Mouse (Mus musculus): ENCODE results near the gene Pld1.
A peak's percentile ranks its signal among the peaks of the same experiment; 100 is the strongest.

The Pld1 gene

GRCm38 (mm10) chr3:28060713-28061112 lies 122.2 kb downstream of the Pld1 start:
- no peak for DNase-seq

DNA sequence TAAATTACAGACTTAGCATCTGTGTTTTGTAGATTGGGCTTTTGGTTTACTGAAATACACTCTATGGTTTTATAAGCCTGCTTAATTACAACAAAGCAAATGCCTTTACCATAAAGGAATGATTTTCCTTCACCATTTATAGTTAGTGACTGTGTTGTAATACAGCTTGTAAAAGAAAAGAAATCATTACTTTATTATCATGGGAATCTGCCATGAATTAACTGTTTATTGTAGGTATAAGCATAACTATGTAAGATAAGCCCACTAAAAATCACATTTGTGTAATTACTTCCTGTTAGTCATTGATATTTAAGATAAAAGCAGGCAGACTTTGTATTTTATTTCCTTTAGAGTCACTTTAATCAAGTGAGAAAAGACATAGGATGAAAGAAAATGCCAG lies 122.7 kb downstream of the Pld1 start:
- no peak for DNase-seq

- no peak for DNase-seq
These were observed 140.7 kb downstream of the Pld1 start for GRCm38 (mm10) chr3:28079211-28079610.

- DNase-seq = no peak
These were observed 141.6 kb downstream of the Pld1 start for GRCm38 (mm10) chr3:28080116-28080515.

- no peak for DNase-seq
These were observed 142.5 kb downstream of the Pld1 start for GRCm38 (mm10) chr3:28081012-28081411.

- no peak for DNase-seq
These were observed 144.7 kb downstream of the Pld1 start for GRCm38 (mm10) chr3:28083218-28083617.

DNA sequence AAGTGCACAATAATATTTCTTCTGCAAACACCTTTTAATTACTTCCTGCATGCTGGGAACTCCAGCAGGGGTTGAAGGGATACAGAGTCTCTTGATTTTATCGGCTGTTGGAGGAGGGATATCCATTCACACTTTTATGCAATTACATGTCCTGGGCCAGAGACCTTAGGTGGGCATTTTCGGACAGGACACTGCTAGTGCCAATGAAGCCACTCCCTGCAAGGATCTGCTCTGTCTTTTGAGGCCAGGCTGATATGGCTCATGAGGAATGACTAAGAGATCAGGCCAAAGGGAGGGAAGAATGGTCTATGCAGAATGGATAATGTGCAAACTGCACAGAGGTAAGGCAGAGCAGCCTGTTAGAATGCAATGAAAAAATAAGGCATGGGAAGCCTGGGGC lies 145.8 kb downstream of the Pld1 start:
- DNase-seq = no peak

DNA sequence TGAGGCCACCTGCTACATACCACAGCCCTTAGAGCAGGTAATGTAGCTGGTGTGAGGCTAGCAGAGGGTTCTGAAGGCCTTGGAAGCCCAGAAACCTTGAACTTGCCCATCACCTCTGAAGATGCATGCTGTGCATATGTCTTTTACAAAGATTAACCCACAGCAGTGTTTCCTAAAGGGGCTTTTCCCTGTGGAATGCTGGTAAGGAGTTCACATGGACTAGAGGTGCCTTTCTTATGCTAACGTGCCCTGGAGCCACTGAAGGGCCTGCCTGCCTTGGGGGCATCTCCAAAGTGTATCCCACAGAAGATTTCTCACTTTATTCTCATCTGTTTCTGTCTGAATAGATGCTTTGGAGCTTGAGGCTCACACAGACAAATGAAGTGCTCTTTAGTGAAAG lies 152.8 kb downstream of the Pld1 start:
- no peak for DNase-seq

DNA sequence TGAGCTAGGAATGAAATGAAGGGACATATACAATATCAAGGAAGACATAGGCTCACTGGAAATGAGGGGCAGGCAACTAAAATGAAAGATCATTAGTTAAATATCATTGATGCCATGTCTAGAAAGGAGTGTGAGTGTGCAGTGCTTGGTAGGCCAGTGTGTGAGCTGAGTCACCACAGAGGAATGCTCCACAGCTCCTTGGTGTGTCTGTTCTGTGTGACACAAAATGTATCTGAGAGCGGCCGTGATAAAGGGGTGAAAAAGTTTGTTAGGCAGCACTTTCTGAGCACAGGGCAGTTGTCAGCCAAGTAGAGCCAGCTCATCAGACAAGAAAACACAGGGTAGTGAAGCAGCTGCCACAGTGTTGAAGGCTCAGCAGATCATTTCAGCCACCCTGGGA lies 153.2 kb downstream of the Pld1 start:
- DNase-seq = no peak

DNA sequence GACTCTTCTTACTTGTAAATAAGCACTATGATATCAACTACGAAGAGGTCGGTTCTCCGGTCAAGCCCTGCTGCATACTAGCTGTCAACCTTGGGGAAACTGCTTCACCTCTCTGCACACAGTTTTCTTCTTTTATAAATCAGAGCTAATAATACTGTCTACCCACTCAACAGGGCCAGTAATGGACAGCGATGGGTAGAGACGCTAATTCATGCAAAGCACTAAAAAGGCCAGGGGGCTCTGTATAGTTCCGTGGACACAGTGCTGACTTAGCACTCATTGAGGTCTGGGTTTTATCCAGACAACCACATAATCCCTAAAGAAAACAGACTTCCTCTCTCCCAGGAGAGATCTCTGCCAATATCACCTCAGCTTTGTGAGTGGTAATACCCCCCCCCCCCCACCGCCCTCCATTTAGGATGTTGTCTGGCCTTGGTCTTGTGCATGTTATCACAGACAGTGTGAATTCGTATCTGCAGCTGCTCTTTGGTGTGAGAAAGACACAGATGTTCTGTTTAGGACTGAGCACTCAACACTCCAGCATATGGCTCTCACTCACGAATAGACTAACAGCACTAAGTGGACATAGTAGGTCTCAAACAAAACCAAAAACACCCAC lies 155.3 kb downstream of the Pld1 start:
- no peak for DNase-seq

- DNase-seq = no peak
These were observed 157.0 kb downstream of the Pld1 start for GRCm38 (mm10) chr3:28095451-28095850.

- DNase-seq = peak; percentile 18 to 37
These were observed 160.7 kb downstream of the Pld1 start for GRCm38 (mm10) chr3:28099175-28099574.

DNA sequence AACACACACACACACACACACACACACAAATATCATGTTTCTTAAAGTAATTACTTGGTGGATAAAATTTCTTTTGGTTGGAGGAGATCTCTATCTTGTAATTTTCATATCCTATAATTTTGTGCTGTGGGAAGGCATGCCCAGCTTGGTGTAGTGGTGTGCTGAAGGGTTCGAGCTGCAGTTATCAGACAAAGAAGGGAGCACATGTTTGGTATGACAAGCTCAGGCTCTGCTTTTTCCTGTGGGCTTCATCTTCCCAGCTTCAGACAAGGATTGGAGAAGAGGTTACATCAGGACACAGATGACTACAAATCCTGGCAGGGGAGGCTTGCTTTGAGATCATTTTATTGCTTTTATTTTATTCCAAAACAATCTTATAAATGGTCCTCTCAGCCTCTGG lies 166.5 kb downstream of the Pld1 start:
- DNase-seq = no peak

GRCm38 (mm10) chr3:28107446-28108004 lies 169.0 kb downstream of the Pld1 start:
- DNase-seq = peak in 1 of 2 experiments; percentile 55

DNA sequence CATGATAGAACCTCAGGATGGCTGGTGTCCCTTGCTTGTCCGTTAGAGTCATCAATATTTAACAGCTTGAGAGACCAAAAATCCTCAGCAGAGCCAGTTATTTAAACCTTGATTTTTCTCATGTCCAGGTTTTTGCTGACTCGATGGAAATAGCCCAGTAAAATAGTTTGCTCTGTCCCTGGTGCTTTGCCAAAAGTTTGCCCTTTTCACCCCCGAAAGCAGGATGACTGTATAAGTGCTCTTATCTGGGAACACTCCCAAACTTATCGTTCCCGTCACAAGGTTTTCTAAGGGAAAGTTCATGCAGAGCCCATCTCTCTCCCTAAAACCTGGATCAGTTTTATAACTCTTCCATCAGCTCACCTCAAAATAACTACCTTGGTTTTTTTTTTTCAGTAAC lies 173.0 kb downstream of the Pld1 start:
- no peak for DNase-seq

GRCm38 (mm10) chr3:28113881-28114280 lies 175.4 kb downstream of the Pld1 start:
- DNase-seq = no peak

GRCm38 (mm10) chr3:28141716-28142115 lies 203.2 kb downstream of the Pld1 start:
- DNase-seq = no peak

DNA sequence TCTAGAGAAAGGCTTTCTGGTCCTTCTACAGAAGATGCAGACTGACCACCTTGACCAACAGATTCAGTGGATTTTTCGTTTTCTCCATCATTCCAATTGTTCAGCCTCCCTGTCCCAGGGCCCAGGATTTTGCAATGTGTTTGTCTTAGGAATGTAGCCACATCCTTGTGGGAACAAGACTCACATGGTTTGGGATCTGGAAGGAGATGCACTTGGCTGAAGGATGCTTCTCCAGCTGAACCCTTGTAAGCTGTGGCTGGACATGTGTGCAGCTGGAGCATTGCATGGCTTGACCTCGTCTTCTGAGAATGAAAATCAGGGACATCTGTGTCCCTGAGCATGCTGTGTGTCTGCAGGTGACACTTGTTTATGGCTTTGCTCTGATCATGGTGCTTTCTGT lies 203.6 kb downstream of the Pld1 start:
- DNase-seq = no peak

DNA sequence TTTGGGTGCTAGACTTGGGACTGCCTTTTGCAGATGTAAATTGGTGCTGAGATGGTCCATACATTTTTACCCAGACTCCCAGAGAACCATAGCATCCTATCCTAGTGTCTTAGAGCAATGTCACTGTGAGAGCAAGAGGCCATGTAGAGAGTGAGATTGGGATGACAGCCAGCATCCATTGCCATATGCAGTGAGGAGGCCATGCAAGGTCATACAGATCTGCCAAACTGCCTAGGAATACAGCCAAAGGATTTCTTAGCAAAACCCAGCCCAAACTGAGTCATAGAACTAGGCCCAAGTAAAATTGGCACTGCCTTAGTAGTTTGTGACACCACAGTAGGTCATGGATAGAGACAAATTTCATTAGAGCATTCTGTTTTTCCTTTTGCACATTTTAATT lies 206.2 kb downstream of the Pld1 start:
- DNase-seq = no peak

GRCm38 (mm10) chr3:28145461-28145860 lies 207.0 kb downstream of the Pld1 start:
- DNase-seq = no peak

- DNase-seq = no peak
These were observed 211.3 kb downstream of the Pld1 start for GRCm38 (mm10) chr3:28149656-28150256.

DNA sequence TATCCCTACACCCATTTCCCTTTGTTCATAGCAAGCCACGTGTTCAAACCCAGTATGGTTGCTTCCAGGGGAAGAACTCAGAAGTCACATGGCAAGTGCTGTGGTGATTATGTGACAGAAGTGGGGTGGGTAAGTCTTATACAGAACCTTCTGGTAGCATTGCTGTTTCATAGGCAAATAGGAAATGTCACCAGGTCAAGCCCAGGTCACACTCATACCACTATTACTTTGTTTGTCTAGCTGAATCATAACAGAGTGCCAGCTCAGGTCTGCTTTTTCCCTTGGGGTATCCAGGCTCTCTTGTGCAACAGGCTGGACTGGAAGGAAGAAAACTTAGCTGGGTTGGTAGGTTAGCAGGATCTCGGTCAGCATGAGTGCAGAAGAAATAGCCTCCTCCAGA lies 219.5 kb downstream of the Pld1 start:
- DNase-seq = no peak

- DNase-seq = no peak
These were observed 220.4 kb downstream of the Pld1 start for GRCm38 (mm10) chr3:28158916-28159315.

- DNase-seq = no peak
These were observed 223.9 kb downstream of the Pld1 start for GRCm38 (mm10) chr3:28162346-28162745.

GRCm38 (mm10) chr3:28164678-28165077 lies 226.2 kb downstream of the Pld1 start:
- no peak for DNase-seq
